Mouse (Mus musculus): ENCODE data around the gene Ptpru.

GRCm38 (mm10) chr4:131728628-131729027 lies 109.5 kb downstream of the Ptpru start:
- TF ChIP-seq POLR2A (IDR thresholded peaks at IDR 0.05; ENCODE audit: insufficient read length, low read depth) (no peak), MYOD1 (IDR thresholded peaks at IDR 0.05; ENCODE audit: control insufficient read depth in 1 of 3, insufficient read length in 2 of 3, low read depth in 2 of 3) (no peak), E2F4 (IDR thresholded peaks at IDR 0.05; ENCODE audit: insufficient read depth) (no peak), MYOG (IDR thresholded peaks at IDR 0.05; ENCODE audit: control insufficient read depth in 1 of 3, insufficient read depth in 1 of 3, insufficient read length in 2 of 3, low read depth in 2 of 3) (no peak), CEBPB (IDR thresholded peaks at IDR 0.05; ENCODE audit: insufficient read depth, poor library complexity, severe bottlenecking) (no peak), SRF (IDR thresholded peaks at IDR 0.05; ENCODE audit: control insufficient read depth, insufficient read length, low read depth) (no peak), TCF12 (IDR thresholded peaks at IDR 0.05; ENCODE audit: insufficient read depth, poor library complexity, severe bottlenecking) (no peak), MAX (IDR thresholded peaks at IDR 0.05; ENCODE audit: low read depth) (no peak)

All from myocyte (in vitro differentiated cells).